Mouse (Mus musculus) gastrocnemius, postnatal 4 days (tissue): ENCODE measurements at regions not wholly inside any gene's neighbourhood (a gene's known extent, or its start where the extent isn't known, plus 50 kb on each side); places are given as distances from the start of the nearest gene placed in this dataset.

Experiments used
- DNase-seq, 2 experiments: peaks; one replicate each; pipeline ENCODE4 v3.0.0; 2021 to 2022; ENCODE audit warnings: low spot score in 2 of 2, mixed read lengths in 2 of 2

DNA sequence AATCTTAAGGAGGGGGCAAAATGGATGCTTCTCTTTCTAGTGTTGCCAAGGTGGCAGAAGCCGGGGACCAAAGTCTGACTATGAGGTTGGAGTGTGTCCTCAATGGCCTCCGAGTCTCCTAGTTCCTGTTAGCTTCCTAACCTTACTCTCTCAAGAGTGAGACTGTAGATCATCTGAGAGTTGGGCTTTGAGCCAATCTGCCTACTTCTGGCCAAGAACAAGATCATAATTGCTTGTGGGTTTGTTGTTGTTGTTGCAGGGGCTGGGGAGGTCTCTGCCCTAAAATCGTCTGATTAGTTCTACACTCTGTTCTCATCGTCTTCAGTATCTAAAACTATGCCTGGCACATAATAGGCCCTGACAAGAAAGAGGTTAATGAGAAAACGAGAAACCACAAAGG is 110.8 kb upstream of the Syt6 start:
- DNase-seq, result no peak

DNA sequence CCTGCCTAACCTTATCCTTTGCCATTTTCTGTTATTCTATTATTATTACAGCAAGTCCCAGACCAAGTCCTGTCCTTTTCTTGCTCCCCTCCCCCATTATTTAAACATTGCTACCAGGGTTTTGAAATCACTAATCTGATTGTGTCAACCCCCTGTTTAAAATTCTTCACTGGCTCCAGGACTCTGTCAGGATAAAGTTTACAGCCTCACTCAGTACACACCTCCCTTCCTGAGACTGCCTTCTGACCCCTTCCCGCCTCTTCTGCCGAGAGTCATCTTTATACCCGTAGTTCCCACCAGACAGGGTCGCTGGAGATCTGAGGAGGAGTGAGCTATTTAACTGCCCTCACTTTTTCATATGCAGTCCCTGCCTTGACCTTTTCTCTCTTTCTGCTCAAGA is 110.3 kb upstream of the Syt6 start:
- no peak for DNase-seq

GRCm38 (mm10) chr3:103465132-103465690 is 109.8 kb upstream of the Syt6 start:
- DNase-seq, result no peak

DNA sequence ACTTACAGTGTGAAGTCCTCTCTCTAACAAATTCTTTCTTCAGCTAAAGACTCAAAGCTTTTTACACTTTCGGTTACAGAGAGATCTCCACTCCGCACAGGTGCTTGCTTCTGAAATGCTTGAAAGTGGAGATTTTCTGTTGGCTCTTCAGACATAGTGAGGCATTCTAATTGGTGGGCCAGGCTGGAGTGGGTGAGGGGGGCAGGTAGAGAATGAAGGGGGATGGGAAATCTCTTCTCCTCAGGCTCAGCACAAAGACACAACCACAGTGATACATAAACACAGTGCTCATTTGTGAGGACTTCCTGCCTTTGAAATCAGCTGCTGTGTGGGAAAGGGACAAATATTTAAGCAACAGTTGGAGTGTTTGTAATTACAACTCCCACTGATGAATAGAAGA is 109.1 kb upstream of the Syt6 start:
- DNase-seq, result no peak

- DNase-seq, result no peak
Observed at GRCm38 (mm10) chr3:103470586-103471400, 104.2 kb upstream of the Syt6 start.

GRCm38 (mm10) chr3:103472598-103472997 is 102.4 kb upstream of the Syt6 start:
- no peak for DNase-seq

GRCm38 (mm10) chr3:103473336-103473735 is 101.7 kb upstream of the Syt6 start:
- DNase-seq, result no peak

DNA sequence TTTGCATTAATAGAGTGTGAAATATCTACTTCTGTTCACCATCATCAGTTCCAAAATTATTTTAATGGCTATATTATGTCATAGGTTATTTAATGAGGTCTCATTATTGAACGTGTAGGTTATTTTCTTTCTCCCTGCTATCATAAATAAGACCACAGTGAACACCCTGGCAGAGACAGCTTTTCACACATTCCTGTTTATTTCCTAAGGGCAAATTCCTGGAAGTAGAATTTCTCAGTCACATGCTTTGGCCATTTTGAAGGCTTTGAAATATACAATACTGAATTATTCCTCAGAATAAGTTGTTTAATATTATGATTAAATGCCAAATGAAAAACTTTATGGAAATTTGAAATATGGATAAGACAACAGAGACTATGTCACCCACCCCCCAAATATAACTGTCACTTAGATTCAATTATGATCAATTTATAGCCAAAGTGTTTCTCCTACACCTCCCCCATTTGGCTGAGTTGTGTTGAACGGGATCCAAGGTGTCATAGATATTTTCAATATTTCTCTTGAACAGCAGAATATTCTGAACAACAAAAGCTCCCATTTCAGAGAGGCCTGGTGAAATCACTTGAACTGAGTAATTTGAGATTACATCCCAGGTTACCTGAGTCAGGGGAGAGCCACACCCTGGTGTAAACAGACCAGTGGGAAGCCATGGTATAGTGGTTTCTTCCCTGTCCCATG is 95.0 kb upstream of the Syt6 start:
- DNase-seq, result no peak

DNA sequence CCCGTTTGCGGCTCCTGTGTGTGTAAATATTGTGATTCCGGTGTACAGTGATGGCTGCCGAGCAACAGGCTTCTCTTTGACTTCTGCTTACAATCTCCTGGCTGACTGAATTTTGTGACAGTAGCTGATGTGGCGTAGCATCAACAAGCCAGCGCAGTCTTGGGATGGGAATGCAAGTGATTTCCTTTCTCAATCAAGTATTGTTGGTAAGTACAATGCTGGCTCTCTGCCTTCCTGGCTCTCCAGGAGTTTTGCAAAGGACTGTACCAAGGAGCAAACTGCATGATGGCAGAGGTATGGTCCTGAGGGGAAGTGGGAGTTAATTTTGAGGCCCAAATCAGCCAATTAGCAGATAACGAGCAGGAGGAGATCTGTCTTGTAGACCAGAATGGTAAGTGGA is 94.4 kb upstream of the Syt6 start:
- no peak for DNase-seq

- no peak for DNase-seq
Observed at GRCm38 (mm10) chr3:103483316-103483715, 91.7 kb upstream of the Syt6 start.

DNA sequence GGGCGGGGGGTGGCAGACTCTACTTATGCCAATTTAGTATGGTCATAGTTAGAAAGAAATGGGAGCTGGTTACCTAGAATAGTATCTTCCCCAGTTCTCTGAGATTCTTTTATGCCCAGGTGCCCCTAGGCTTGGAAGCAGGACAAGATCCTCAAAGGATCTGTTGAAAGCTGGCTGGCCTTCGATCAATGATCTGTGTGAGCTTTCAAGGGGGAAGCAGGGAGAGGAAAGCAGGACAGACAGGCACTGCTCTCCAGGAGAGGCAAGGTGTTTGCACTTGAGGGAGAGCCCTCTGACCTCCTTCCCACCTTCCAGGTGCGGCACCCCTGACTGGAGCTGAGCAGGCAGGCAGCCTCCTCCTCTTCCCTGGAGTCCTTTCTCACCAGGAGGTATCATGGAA is 91.3 kb upstream of the Syt6 start:
- no peak for DNase-seq

DNA sequence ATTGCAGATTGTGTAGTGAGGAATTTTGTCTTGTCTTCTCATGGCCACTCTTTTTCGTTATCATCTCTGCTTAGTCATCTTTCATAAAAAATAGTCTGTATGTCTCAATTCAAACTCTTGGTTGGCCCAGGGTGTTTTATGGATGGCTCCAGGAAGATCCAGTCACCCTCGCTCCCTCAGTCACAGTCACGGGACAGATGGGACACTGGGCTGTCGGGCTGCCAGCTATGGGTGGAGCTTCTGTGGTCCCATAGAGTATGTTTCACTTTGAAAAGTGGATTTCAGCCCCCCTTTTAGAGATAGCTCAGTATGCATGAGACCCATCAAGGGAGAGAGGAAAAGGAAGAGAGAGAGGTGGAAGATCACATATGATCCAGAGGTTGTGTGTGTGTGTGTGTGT is 85.2 kb upstream of the Syt6 start:
- no peak for DNase-seq

DNA sequence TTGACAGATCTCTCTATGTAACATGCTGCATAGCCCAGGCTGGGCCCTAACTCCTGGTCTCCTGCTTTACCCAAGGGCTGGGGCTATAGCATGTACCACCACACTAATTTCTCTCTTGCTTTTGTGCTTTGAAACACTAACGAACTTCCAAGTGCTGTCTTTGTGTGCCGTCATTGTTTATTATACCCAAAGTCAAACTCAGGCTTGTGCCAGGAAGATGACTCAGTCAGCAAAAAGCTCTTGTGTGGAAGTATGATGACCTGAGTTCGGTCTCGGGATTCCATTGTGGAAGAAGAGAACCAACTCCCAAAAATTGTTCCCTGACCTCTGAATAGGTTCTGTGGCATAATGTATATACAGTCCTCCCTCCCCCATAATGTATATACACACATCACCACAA is 84.1 kb upstream of the Syt6 start:
- DNase-seq, result no peak

DNA sequence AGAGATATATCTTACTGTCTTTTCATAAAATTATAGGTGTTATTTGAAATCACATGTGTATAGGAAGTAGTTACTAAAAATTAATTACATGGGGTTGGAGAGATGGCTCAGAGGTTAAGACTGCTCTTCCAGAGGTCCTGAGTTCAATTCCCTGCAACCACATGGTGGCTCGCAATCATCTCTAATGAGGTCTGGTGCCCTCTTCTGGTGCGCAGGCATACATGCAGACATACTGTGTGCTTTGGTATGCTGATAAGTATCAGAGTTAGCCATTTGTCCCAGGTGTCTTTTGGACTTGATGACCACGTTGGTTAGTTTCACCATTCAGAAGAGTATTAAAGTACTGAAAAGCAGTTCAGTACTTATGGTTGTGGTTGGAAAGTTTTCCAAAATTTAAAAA is 82.8 kb upstream of the Syt6 start:
- DNase-seq, result no peak

GRCm38 (mm10) chr3:103493623-103494022 is 81.4 kb upstream of the Syt6 start:
- no peak for DNase-seq

DNA sequence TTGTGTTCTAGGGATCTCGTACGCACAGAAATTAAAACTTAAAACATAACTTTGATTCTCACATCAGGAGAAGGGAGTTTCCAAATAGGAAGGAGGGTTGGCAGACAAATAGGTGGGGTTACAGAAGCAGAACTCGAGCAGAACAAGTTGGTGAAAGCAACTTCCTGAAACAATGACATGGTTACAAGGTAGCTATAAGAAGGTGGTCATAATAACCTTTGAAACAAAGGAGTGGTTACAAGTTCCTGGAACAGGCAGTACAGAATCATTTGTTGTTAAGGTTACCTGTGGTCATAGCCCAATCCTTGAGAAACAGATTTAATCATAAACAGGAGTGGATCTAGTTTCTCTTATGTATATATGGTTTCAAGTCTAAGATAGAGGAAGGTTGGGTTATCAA is 81.0 kb upstream of the Syt6 start:
- DNase-seq, result no peak

GRCm38 (mm10) chr3:103496083-103496482 is 78.9 kb upstream of the Syt6 start:
- no peak for DNase-seq

- no peak for DNase-seq
Observed at GRCm38 (mm10) chr3:103496683-103497082, 78.3 kb upstream of the Syt6 start.

- no peak for DNase-seq
Observed at GRCm38 (mm10) chr3:103497696-103498095, 77.3 kb upstream of the Syt6 start.

DNA sequence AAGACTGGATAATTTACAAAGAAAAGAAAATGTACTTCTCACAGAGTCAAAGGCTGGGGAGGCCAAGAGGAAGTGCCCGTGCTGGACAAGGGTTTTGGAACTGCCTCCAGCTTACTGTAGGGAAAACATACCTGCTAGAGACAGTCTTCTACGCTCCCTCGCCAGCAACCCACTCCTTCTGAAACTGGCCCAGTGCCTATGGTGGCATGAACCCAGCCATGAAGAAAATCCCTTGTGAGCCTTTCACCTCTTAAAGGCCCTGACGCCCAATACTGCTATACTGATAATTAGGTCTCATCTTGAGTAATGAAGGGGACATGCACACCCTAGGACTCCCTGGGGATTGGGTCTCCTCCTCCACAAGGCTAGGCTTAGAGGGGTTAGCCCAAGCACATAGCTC is 76.6 kb upstream of the Syt6 start:
- DNase-seq, result no peak

DNA sequence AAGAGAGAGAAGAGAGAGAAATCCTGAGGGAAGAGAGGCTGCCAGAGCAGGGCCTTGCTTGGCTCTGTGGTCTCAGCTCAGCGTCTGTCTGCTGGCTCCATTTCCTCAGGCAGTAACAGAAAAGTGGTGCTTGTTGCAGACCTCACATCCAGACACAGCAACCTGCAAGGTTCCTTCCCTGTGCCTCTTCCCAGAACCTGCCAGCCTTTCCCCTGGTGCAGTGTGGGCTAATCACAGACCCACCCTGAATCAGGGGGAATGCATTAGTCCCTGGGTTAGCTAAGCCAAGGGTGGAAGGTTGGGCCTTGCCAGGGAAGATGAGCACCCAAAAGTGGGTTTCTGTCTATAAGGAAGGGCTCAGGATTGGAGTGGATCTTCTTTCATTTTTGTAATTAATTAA is 75.2 kb upstream of the Syt6 start:
- no peak for DNase-seq

GRCm38 (mm10) chr3:103500366-103500765 is 74.7 kb upstream of the Syt6 start:
- DNase-seq, result no peak

GRCm38 (mm10) chr3:103504160-103504559 is 70.9 kb upstream of the Syt6 start:
- no peak for DNase-seq
